Mouse (Mus musculus) CH12.LX (cell line): Measurements from ENCODE around the gene Spata7. TPM values are rescaled to one million over a fixed set of nuclear protein-coding genes. Genes with fewer than 3 reads are reported as not detected.

Experiments
- DNase-seq: peaks from one replicate; pipeline ENCODE4 v3.0.0-alpha.2; 2013; ENCODE audit errors: extremely low read depth
- H3K27ac ChIP-seq: 2 replicates; pipeline ENCODE4 v1.5.1; 2012; ENCODE audit warnings: low read depth, mild to moderate bottlenecking, control low read depth, moderate library complexity; ENCODE audit not compliant: insufficient read depth
- H3K27me3 ChIP-seq: replicated peaks from 2 replicates; pipeline ENCODE3; 2012; ENCODE audit warnings: inconsistent platforms
- H3K36me3 ChIP-seq, 2 experiments: replicated peaks in 1 of 2; 2 replicates each; pipeline versions ENCODE3 to v1.6.1; 2012; ENCODE audit warnings: inconsistent platforms in 1 of 2, low read length in 1 of 2, mild to moderate bottlenecking in 1 of 2, mixed read lengths in 1 of 2, moderate library complexity in 1 of 2; ENCODE audit not compliant: control insufficient read depth in 1 of 2, insufficient read depth in 1 of 2
- H3K4me1 ChIP-seq, 2 experiments: 2 replicates each; pipeline ENCODE4 v1.6.1; 2012; ENCODE audit warnings: inconsistent platforms in 1 of 2, moderate library complexity in 1 of 2; ENCODE audit not compliant: insufficient read depth in 2 of 2, control insufficient read depth in 1 of 2
- H3K4me2 ChIP-seq: 2 replicates; pipeline ENCODE4 v1.6.1; 2012; ENCODE audit warnings: low read depth, mild to moderate bottlenecking, control low read depth; ENCODE audit not compliant: poor library complexity, insufficient read depth, severe bottlenecking
- H3K4me3 ChIP-seq, 3 experiments: fragments of 150-350 bp in 1 of 3; sonication (generic) in 1 of 3; replicated peaks in 1 of 3; 2 replicates each; pipeline versions ENCODE3 to v1.5.1; 2011 to 2012; ENCODE audit warnings: low read depth in 2 of 3, low read length in 2 of 3, mild to moderate bottlenecking in 2 of 3, moderate library complexity in 2 of 3, control low read depth in 1 of 3, improper control_type of control experiment in 1 of 3, inconsistent platforms in 1 of 3, mixed read lengths in 1 of 3; ENCODE audit not compliant: poor library complexity in 1 of 3
- H3K79me2 ChIP-seq: replicated peaks from 2 replicates; pipeline ENCODE4 v1.6.1; 2012; ENCODE audit warnings: mild to moderate bottlenecking, moderate library complexity; ENCODE audit not compliant: control insufficient read depth, poor library complexity, insufficient read depth, severe bottlenecking; ENCODE audit errors: extremely low read depth
- H3K9ac ChIP-seq: 2 replicates; pipeline ENCODE4 v1.6.1; 2012; ENCODE audit warnings: low read depth, mild to moderate bottlenecking, control low read depth, moderate library complexity; ENCODE audit not compliant: insufficient read depth
- H3K9me3 ChIP-seq: replicated peaks from 2 replicates; pipeline ENCODE3; 2012; ENCODE audit warnings: low read length, inconsistent platforms, mixed read lengths
- CHD1 ChIP-seq: IDR thresholded peaks from 2 replicates; pipeline ENCODE4 v1.6.1; 2012; ENCODE audit warnings: low read depth, low read length, improper control_type of control experiment, inconsistent platforms
- E2F4 ChIP-seq: IDR thresholded peaks from 2 replicates; pipeline ENCODE4 v1.6.1; 2011; ENCODE audit warnings: low read depth, low read length, improper control_type of control experiment; ENCODE audit not compliant: insufficient replicate concordance
- ELF1 ChIP-seq: IDR thresholded peaks from 2 replicates; pipeline ENCODE4 v1.6.1; 2014; ENCODE audit warnings: low read depth, mild to moderate bottlenecking, inconsistent platforms, low read length, improper control_type of control experiment
- EP300 ChIP-seq: IDR thresholded peaks from 2 replicates; pipeline ENCODE4 v1.6.1; 2011; ENCODE audit warnings: low read length, improper control_type of control experiment
- ETS1 ChIP-seq: conservative IDR thresholded peaks from 2 replicates; pipeline ENCODE4 v1.6.1; 2012; ENCODE audit warnings: low read depth, mild to moderate bottlenecking, inconsistent platforms, low read length, improper control_type of control experiment, moderate library complexity
- GABPA ChIP-seq: IDR thresholded peaks from 2 replicates; pipeline ENCODE4 v1.6.1; 2012; ENCODE audit warnings: low read depth, low read length, improper control_type of control experiment, inconsistent platforms; ENCODE audit not compliant: insufficient replicate concordance
- HCFC1 ChIP-seq: IDR thresholded peaks from 2 replicates; pipeline ENCODE4 v1.6.1; 2012; ENCODE audit warnings: low read depth, mild to moderate bottlenecking, inconsistent platforms, low read length, improper control_type of control experiment
- IRF4 ChIP-seq: IDR thresholded peaks from 2 replicates; pipeline ENCODE4 v1.6.1; 2014; ENCODE audit warnings: low read depth, mild to moderate bottlenecking, inconsistent platforms, low read length, improper control_type of control experiment
- JUN ChIP-seq: IDR thresholded peaks from 2 replicates; pipeline ENCODE4 v1.6.1; 2011; ENCODE audit warnings: low read depth, mild to moderate bottlenecking, low read length, improper control_type of control experiment, moderate library complexity; ENCODE audit not compliant: insufficient read depth
- KAT2A ChIP-seq: IDR thresholded peaks from 2 replicates; pipeline ENCODE4 v1.6.1; 2012; ENCODE audit warnings: low read length, improper control_type of control experiment, inconsistent platforms; ENCODE audit not compliant: insufficient replicate concordance
- MAX ChIP-seq: IDR thresholded peaks from 2 replicates; pipeline ENCODE4 v1.6.1; 2011; ENCODE audit warnings: low read length, improper control_type of control experiment
- MYC ChIP-seq: IDR thresholded peaks from 2 replicates; pipeline ENCODE4 v1.6.1; 2011; ENCODE audit warnings: low read depth, mild to moderate bottlenecking, improper control_type of control experiment, low read length
- NELFE ChIP-seq: IDR thresholded peaks from 2 replicates; pipeline ENCODE4 v1.6.1; 2011; ENCODE audit warnings: low read depth, low read length, improper control_type of control experiment
- PAX5 ChIP-seq: IDR thresholded peaks from 2 replicates; pipeline ENCODE4 v1.6.1; 2012; ENCODE audit warnings: low read length, inconsistent platforms, mixed read lengths
- POLR2A ChIP-seq: IDR thresholded peaks from 2 replicates; pipeline ENCODE4 v1.6.1; 2011; ENCODE audit warnings: low read depth, mild to moderate bottlenecking, improper control_type of control experiment, low read length
- RAD21 ChIP-seq: IDR thresholded peaks from 2 replicates; pipeline ENCODE4 v1.6.1; 2011; ENCODE audit warnings: low read depth, mild to moderate bottlenecking, low read length, improper control_type of control experiment, moderate library complexity
- RCOR1 ChIP-seq: conservative IDR thresholded peaks from 2 replicates; pipeline ENCODE4 v1.6.1; 2012; ENCODE audit warnings: low read depth, mild to moderate bottlenecking, inconsistent platforms, low read length, improper control_type of control experiment
- TBP ChIP-seq: conservative IDR thresholded peaks from 2 replicates; pipeline ENCODE4 v1.6.1; 2011; ENCODE audit warnings: low read depth, low read length, improper control_type of control experiment
- TCF12 ChIP-seq: IDR thresholded peaks from 2 replicates; pipeline ENCODE4 v1.6.1; 2014; ENCODE audit warnings: low read depth, mild to moderate bottlenecking, inconsistent platforms, low read length, improper control_type of control experiment
- USF1 ChIP-seq: IDR thresholded peaks from 2 replicates; pipeline ENCODE4 v1.6.1; 2014; ENCODE audit warnings: low read depth, mild to moderate bottlenecking, inconsistent platforms, low read length, improper control_type of control experiment
- USF2 ChIP-seq: conservative IDR thresholded peaks from 2 replicates; pipeline ENCODE4 v1.6.1; 2011; ENCODE audit warnings: low read depth, low read length, improper control_type of control experiment
- ZC3H11A ChIP-seq: IDR thresholded peaks from 2 replicates; pipeline ENCODE4 v1.6.1; 2012; ENCODE audit warnings: low read depth, mild to moderate bottlenecking, inconsistent platforms, low read length, improper control_type of control experiment
- ZKSCAN1 ChIP-seq: IDR thresholded peaks from 2 replicates; pipeline ENCODE4 v1.6.1; 2012; ENCODE audit warnings: low read depth, inconsistent platforms, low read length, improper control_type of control experiment, borderline replicate concordance
- ZMIZ1 ChIP-seq: IDR thresholded peaks from 2 replicates; pipeline ENCODE4 v1.6.1; 2012; ENCODE audit warnings: low read depth, mild to moderate bottlenecking, inconsistent platforms, low read length, improper control_type of control experiment
- ZNF384 ChIP-seq: IDR thresholded peaks from 2 replicates; pipeline ENCODE4 v1.6.1; 2012; ENCODE audit warnings: low read depth, low read length, improper control_type of control experiment, inconsistent platforms
- dilution Hi-C: fragments of 300-500 bp; cut with MboI; formaldehyde crosslinking; loops from 2 replicates; pipeline ENCODE4 v1.14.3; 2020; ENCODE audit warnings: low sequenced_read_pairs; ENCODE audit not compliant: extremely low pct_unique_long_range_greater_than_20kb, extremely low pct_ligation_motif_present
- in situ Hi-C: fragments of 300-500 bp; cut with MboI; formaldehyde crosslinking; loops from 3 replicates; pipeline ENCODE4 v1.14.3; 2019; ENCODE audit warnings: low sequenced_read_pairs, low pct_ligation_motif_present, low pct_unique_long_range_greater_than_20kb, mixed read lengths
- polyA plus RNA-seq: library from polyadenylated mRNA; unstranded; fragments of >175 nt; gene quantifications from 2 replicates; pipeline ENCODE4 v1.2.1, GENCODE M21; 2012; ENCODE audit warnings: low read depth; ENCODE audit not compliant: insufficient read length
- total RNA-seq, 2 experiments: library from RNA; depleted of rRNA; stranded (reverse); fragments of 300-350 nt in 1 of 2; fragments of >200 nt in 1 of 2; gene quantifications; 2 replicates each; pipeline ENCODE4 v1.2.3; 2012 to 2014

Gene Spata7
- total and polyA plus RNA-seq, 3 experiments, result 6.2 to 9.4 (median 8.2) TPM

- TF ChIP-seq TCF12, result no peak
- no peak for TF ChIP-seq POLR2A
- TF ChIP-seq RCOR1, result no peak
- no peak for TF ChIP-seq PAX5
- no peak for TF ChIP-seq NELFE
- TF ChIP-seq MAX, result no peak
- no peak for TF ChIP-seq HCFC1
- TF ChIP-seq CHD1, result no peak
- no peak for TF ChIP-seq E2F4
- no peak for TF ChIP-seq RAD21
- no peak for TF ChIP-seq EP300
- TF ChIP-seq GABPA, result no peak
- no peak for TF ChIP-seq ELF1
- no peak for TF ChIP-seq TBP
- Histone ChIP-seq H3K27me3 (no peaks in the 10 kb centered on the region), H3K4me1 (no peaks in the 10 kb centered on the region), H3K9me3 (peaks cover 3% of the 10 kb centered on the region), H3K36me3 (peaks cover 11 to 53% of the 10 kb centered on the region in 2 experiments), H3K9ac (no peak overlapping the region), H3K4me2 (no peak overlapping the region), H3K4me3 (no peak overlapping the region), H3K27ac (no peak overlapping the region), H3K79me2 (no peaks in the 10 kb centered on the region)
- dilution Hi-C loops (no loop called here), in situ Hi-C loops (no loop called here)
- no peak for DNase-seq
Measured at GRCm38 (mm10) chr12:98703961-98704360, 76.0 kb downstream of the Spata7 start.

GRCm38 (mm10) chr12:98712819-98713218, 84.9 kb downstream of the Spata7 start:
- no peak overlapping the region for H3K4me3 ChIP-seq
- H3K27ac ChIP-seq, result no peak overlapping the region
- dilution Hi-C loops (no loop called here), in situ Hi-C loops (no loop called here)
- DNase-seq, result no peak
- H3K4me2 ChIP-seq, result no peak overlapping the region
- H3K4me1 ChIP-seq, result no peaks in the 10 kb centered on the region
- TF ChIP-seq RAD21 (no peak), ZNF384 (no peak), MYC (no peak), ELF1 (no peak), KAT2A (no peak), RCOR1 (no peak), NELFE (no peak), ETS1 (no peak), IRF4 (no peak), JUN (no peak), ZMIZ1 (no peak), EP300 (no peak), E2F4 (no peak), ZC3H11A (no peak), USF1 (no peak), USF2 (no peak), POLR2A (no peak), ZKSCAN1 (no peak)
- peaks cover 0 to 26% of the 10 kb centered on the region in 2 experiments for H3K36me3 ChIP-seq
- H3K9ac ChIP-seq, result no peak overlapping the region
- H3K79me2 ChIP-seq, result no peaks in the 10 kb centered on the region
- H3K9me3 ChIP-seq, result no peaks in the 10 kb centered on the region
- no peaks in the 10 kb centered on the region for H3K27me3 ChIP-seq
